Mouse (Mus musculus) cerebellum, adult 9-11 months (tissue): ENCODE measurements around the gene Ntn5.
A peak's percentile ranks its signal among the peaks of the same experiment; 100 is the strongest.

Experiments used
- DNase-seq: peaks from one replicate; pipeline ENCODE4 v3.0.0; 2022

Gene Ntn5

GRCm38 (mm10) chr7:45713881-45714520, 30.2 kb downstream of the Ntn5 start:
- DNase-seq, result no peak

GRCm38 (mm10) chr7:45714630-45715089, 30.8 kb downstream of the Ntn5 start:
- DNase-seq, result no peak

DNA sequence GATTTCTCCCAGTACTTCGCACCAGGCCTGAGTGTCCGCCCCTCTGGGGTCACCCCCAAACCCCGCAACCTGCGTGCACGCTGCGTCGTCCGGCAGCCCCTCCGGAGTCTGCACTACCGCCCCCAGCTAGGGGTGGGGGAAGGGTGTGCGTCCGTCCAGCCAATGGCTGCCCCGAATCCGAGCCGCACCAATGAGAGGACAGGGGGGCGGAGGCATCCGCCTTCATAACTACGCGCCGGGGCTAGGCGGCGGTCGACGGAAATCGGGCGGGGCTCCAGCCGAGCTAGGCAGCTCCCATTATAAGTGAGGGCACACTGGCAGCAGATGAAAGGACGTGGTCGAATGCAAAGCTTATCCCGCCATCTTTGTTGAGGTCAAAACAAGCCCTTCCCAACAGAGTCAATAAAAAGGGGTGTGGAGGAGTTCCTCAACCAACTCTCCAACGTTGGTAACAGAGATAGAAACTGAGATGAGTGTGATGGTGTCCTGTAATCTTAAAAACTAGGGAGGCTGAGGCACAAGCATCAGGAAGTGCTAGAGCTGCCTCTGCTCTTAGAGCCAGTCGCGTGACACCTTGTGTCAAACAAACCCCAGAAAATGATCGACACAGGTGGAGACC, 31.4 kb downstream of the Ntn5 start, which contains the start of gene Rpl18:
TSS of gene Rpl18 (plus strand) at position 368 of the 619 bp plus-strand sequence.
- DNase-seq, result peak; percentile 99

- peak; percentile 67 for DNase-seq
Observed at GRCm38 (mm10) chr7:45715741-45716459, 32.1 kb downstream of the Ntn5 start.

DNA sequence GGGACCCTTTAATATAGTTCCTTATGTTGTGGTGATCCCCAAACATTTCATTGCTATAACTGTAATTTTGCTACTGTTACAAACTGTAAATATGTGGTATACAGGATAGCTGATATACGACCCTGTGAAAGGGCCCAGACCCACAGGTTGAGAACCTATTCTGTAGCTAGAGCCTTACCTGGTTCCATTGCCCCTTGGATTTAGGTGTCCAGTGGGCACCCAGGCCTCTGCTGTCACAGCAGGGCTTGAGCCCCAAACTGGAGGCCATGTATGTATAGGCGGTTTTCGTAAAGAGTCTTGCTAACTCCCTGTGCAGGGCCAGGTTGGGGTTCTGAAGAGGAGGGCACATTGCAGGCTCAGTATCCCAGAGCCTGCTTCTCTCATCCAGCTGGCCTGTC, 32.6 kb downstream of the Ntn5 start:
- DNase-seq, result peak; percentile 43

DNA sequence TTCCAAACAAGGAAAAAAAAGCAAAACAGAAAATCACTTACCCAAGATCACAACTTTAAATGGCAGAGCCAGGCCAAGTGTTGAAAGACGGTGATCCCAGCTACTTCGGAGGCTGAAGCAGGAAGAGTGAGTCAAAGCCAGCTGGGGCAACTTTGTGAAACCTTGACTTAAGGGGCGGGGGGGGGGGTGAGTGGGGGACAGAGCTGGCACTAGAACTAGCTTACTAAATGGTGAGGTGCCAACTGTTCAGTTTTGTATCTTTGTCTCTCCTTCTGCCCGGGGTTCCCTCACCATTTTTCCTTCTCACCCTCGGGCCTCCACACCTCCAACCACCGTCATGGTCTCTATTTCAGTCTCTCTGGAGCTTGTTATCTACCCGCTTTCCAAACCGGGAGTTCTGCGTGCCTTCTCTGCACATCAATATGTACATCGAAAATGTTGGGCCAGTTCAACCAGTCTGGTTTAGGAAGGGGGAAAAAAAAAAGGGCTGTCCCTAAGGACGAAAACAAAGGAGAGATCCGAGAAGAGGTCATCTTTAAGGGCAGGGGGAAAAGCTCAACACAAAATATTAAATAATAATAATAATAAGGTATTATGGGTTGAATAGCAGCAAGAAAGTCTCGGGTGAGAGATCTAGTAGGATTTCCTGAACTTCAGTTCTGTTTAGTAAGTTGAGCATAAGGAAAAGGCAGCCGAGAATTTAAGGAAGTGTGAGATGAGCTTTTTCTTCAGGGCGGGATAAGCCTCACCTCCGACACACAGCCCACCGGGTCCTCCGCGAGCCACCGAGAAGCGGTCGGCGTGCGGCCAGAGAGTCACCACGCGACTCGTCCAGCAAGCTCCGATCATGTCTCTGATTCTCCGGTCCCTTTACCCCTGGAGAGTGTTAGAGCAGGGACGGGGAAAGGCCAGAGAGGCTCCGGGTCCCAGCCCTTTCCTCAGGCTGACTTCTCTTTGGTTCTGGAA, 33.4 kb downstream of the Ntn5 start:
- DNase-seq, result peak; percentile 45

- DNase-seq, result peak; percentile 98
Observed at GRCm38 (mm10) chr7:45717918-45718297, 34.1 kb downstream of the Ntn5 start, which contains the start of gene Sphk2. TSS of gene Sphk2 (minus strand) at chr7:45718002.

DNA sequence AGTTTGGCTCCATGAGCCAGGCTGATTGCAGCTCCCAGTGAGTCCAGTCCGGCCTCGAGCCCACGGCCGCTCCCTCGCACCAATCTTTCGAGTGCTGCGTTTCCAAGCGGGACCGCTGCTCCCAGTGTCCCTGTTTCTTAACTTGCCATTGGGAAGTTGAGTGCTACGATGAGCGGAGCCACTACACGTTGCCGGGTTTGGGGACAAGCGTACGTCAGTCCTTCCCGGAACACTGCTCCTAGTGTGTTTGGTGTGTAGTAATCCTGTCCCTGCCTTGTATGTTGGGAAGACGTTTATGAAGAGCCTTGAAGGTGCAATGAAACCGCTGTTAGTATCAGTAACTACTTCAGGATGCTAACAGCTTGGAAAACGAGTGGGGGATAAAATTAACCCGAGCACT, 34.5 kb downstream of the Ntn5 start:
- DNase-seq, result no peak

DNA sequence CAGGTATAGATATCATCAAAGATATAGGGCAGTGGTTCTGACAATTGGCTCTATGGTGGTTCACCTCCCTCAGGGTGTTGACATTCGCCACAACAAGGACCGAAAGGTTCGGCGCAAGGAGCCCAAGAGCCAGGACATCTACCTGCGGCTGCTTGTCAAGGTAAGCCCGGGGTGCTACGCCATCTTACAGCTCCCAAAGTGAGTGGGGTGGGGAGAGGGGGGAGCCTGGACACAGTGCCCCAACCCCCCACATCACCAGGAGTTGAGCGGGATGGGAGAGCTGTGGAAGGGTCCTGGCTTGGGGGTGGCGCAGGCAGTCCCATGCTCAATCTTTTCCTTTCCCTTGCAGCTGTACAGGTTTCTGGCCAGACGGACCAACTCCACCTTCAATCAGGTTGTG, 35.4 kb downstream of the Ntn5 start:
- DNase-seq, result peak; percentile 61

DNA sequence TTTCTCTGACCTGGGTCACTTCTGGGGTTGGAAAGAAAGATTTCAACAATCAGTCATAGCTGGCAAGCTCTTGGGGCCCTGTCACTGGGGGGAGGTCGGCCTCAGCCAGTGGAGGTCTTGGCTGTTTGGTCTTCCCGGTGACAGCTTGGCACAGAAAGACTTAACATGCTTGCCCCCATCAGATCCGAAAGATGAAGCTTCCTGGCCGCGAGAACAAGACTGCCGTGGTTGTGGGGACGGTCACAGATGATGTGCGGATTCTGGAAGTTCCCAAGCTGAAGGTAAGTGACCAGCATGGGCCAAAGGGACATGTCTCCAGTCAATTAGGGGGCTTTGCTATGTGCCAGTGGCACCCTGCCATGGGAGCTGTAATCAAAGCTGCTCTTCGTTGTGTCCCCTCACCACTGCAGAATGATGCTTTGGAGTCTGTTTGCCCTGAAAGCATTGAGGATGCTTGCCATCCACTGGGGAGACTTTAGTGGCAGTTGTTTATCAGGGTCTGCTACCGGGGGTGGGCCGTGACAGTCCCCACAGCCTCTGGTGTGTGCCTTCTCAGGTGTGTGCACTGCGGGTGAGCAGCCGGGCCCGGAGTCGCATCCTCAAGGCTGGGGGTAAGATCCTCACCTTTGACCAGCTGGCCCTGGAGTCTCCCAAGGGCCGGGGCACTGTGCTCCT, 36.1 kb downstream of the Ntn5 start:
- peak; percentile 59 for DNase-seq

- peak; percentile 63 for DNase-seq
Observed at GRCm38 (mm10) chr7:45720413-45721233, 36.8 kb downstream of the Ntn5 start, which contains the start of gene Fam83e. TSS of gene Fam83e (plus strand) at chr7:45721212.

DNA sequence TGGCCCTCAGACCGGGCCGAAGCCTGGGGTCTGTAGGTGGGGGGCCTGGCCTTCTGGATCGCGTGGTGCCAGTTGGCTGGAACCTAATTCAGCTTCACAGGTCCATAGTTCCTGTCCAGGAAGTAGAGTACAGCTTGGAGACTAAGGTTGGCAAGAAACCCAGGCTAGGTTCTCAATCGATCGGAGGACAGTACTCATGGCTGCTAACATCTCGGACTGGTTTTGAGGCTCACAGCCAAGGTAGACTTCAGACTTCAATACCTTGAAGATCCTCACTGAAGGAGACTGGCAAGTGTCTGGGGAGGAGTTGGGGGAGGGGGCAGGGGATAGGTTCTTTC, 37.4 kb downstream of the Ntn5 start:
- DNase-seq, result no peak

DNA sequence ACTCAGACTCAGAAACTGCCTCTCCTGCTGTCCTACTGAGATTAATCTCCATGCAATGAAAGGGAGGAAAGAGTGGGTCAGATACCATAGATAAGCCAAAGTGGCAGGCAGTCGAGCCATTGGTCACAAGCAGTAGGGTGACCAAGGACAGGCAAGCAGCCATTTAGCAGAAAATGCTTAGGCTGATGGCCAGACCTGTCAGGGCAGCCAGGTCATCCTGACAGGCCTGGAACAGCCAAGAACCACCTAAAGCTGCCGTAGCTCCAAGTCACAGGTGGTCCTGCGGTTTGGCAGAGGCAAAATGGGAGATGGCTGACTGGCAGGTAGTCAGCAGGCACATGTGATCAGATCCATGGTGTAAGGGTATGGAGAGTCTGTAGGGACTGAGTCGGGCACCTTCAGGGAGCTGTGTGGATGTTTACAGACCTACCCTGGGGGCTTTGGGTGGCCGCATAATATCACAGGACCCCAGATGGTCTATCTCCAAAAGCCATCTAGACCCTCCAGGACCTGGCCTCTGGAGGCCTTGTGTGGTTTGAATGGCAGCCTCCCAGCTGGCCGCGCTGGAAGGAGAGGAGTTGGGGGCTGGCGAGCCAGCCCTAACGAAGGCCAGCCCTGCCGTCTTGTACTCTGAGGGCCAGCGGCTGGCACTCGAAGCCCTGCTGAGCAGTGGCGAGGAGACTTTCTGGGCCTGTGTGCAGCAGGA, 38.0 kb downstream of the Ntn5 start:
- peak; percentile 63 for DNase-seq

DNA sequence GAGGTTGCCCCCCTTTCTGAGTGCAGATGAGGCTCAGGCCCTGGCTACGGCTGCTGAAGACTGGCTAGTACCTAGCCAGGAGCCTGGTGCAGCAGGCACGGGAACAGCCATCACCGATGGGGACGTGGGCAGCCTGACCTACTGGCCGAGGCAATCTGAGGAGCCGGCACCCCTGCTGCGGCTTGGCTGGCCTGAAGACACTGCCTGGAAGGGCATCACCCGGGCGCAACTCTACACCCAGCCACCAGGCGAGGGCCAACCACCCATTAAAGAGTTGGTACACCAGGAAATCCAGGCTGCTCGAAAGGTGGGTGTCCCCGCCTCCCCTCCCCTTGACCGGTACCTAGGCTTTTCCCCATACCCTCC, 38.5 kb downstream of the Ntn5 start:
- DNase-seq, result peak; percentile 67

DNA sequence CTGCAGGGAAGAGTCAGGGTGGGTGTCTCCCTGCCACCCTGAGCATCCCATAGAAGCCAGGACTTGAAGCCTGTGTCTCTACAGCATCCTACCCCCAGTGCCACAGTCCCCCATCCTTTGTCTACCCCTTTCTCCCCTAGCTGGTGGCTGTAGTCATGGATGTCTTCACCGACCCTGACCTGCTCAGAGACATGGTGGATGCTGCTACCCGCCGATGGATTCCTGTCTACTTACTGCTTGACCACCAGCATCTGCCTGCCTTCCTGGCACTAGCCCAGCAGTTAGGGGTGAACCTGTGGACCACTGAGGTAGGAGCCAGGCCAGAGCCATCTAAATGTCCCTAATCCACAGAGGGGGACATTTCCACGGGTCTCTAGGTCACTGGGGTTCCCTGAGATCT, 39.5 kb downstream of the Ntn5 start:
- DNase-seq, result peak; percentile 39

DNA sequence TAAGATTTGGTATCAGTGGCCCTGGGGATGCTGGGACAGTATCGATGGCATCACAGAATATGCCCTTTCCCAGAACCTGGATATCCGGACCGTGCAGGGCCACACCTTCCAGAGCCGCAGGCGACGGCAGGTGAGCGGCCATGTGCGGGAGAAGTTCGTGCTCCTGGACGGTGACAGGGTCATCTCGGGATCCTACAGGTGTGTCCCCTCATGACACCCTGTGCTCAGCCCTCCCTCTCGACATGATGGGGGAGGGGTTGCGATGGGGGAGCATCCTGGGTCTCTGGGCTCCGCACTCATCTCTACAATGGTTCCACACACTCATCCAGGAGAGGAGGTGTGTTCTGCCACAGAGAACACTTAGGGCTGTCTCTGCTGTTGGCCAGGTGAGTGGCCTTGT, 40.0 kb downstream of the Ntn5 start:
- no peak for DNase-seq

DNA sequence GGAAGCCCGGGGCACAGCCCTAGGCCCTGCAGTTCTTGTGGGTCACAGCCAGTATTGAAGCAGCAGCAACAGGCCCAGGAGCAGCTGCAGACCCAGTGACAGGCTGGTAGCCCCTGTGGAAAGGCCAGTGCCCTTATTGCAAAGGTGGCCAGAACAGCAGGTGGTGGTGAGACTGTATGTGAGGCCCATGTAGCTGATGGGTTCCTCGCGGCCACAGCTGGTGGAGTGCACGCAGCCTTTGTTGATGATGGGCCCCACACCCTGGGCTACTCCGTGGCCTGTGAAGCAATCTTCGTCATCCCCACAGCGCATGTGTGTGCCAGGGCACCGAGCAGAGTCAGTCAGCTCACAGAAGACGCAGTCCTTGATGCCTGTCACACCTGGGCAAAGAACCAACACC, 41.3 kb downstream of the Ntn5 start:
- DNase-seq, result no peak

DNA sequence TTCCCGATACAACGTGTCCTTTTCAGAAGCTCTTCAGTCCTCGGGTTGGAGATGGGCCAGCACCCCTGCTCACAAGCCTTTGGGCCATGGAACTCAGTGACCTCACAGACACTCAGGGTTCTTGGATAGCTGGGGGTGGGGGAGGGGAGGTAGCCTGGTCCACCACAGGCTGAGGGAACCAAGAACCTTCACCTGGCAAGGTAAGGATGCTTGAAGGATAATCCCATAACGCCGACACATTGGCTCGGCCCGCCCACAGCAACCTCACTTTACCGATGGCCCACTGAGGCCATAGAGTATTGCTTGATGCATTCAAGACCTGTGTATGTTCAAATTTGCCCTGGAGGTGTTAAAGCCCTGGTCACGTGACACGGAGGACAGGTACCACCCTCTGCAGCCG, 41.9 kb downstream of the Ntn5 start, which contains the start of gene Spaca4:
TSS of gene Spaca4 (minus strand) at position 101 of the 400 bp plus-strand sequence.
- no peak for DNase-seq

DNA sequence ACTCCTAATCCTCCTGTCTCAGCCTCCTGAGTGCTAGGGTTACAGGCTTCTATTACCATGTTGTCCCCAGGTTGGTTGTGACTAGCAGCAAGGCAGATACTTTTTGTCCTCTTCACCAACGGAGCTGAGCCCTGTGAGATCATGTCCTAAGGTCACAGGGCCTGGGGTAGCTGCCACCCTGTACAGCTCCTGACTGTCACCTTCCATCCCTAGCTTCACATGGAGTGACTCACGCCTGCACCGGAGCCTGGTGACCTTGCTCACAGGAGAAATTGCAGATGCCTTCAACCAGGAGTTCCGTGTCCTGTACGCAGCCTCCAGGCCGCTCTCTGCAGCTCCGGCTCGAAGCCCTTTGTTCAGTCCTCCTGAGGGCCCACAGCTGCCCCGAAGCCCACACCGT, 42.6 kb downstream of the Ntn5 start:
- no peak for DNase-seq

DNA sequence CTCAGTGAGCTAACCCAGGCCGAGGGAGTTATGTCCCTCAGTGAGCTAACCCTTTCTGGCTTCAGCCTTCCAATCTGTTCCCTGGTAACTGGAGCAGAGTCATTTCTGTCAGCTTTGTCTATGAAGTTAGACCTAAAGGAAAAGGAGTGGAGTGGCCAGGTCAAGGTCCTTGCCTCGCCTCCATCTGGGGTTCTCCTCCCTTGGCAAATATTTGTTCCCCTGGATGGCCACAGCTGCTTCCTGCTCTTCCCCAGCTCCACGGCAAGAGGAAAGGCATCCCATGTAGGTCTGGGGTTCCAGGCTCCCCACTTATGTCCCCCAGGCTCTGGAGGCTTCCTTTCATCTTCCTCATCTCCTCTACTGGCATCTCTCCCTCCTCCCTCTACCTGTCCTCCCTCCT, 43.8 kb downstream of the Ntn5 start:
- no peak for DNase-seq
